Mouse (Mus musculus): ENCODE data around the gene Fbxl18. TPM values are rescaled to one million over a fixed set of nuclear protein-coding genes. Genes with fewer than 3 reads are reported as not detected.
A peak's percentile ranks its signal among the peaks of the same experiment; 100 is the strongest.

Gene Fbxl18
- polyA plus RNA-seq, 1 experiment from 2014 or later = 2.5 TPM

GRCm38 (mm10) chr5:142924336-142924959 is 29.2 kb upstream of the Fbxl18 start:
- 91% methylated on average over 11 of the region's 12 CpGs for WGBS (ENCODE audit: missing documents)
- H3K36me3 ChIP-seq (ENCODE audit: inconsistent target) = no peaks in the 10 kb centered on the region
- no peak overlapping the region for H3K27ac ChIP-seq
- no peak overlapping the region for H3K4me3 ChIP-seq (ENCODE audit: inconsistent target)
- H3K79me2 ChIP-seq (ENCODE audit: inconsistent target) = peaks cover 3% of the 10 kb centered on the region

- H3K79me2 ChIP-seq (ENCODE audit: inconsistent target) = no peaks in the 10 kb centered on the region; the same call in 1 of the 2 replicates
- 100% methylated on average over 2 of the region's 3 CpGs for WGBS (ENCODE audit: missing documents)
- no peaks in the 10 kb centered on the region for H3K36me3 ChIP-seq (ENCODE audit: inconsistent target)
- H3K27ac ChIP-seq = no peak overlapping the region
- no peak overlapping the region for H3K4me3 ChIP-seq (ENCODE audit: inconsistent target)
These were observed 28.6 kb upstream of the Fbxl18 start for GRCm38 (mm10) chr5:142923781-142924180.

GRCm38 (mm10) chr5:142922251-142922650 is 27.0 kb upstream of the Fbxl18 start:
- WGBS (ENCODE audit: missing documents) = 81% methylated on average over 5 of the region's 5 CpGs
- H3K27ac ChIP-seq = no peak overlapping the region
- H3K4me3 ChIP-seq (ENCODE audit: inconsistent target) = no peak overlapping the region
- H3K36me3 ChIP-seq (ENCODE audit: inconsistent target) = no peaks in the 10 kb centered on the region
- no peaks in the 10 kb centered on the region for H3K79me2 ChIP-seq (ENCODE audit: inconsistent target)

- Histone ChIP-seq H3K36me3 (ENCODE audit: inconsistent target) (no peaks in the 10 kb centered on the region), H3K4me3 (ENCODE audit: inconsistent target) (no peak overlapping the region), H3K79me2 (ENCODE audit: inconsistent target) (no peaks in the 10 kb centered on the region), H3K27ac (peak overlapping the region; percentile 84)
- 44% methylated on average over 6 of the region's 6 CpGs for WGBS (ENCODE audit: missing documents)
These were observed 25.8 kb upstream of the Fbxl18 start for GRCm38 (mm10) chr5:142921074-142921459.

- Histone ChIP-seq H3K36me3 (ENCODE audit: inconsistent target) (no peaks in the 10 kb centered on the region), H3K79me2 (ENCODE audit: inconsistent target) (no peaks in the 10 kb centered on the region), H3K4me3 (ENCODE audit: inconsistent target) (no peak overlapping the region), H3K27ac (peak overlapping the region; percentile 84)
- 10% methylated on average over 7 of the region's 8 CpGs for WGBS (ENCODE audit: missing documents)
These were observed 25.3 kb upstream of the Fbxl18 start for GRCm38 (mm10) chr5:142920311-142921073.

- WGBS (ENCODE audit: missing documents) = 98% methylated on average over 7 of the region's 8 CpGs
These were observed 22.2 kb upstream of the Fbxl18 start for GRCm38 (mm10) chr5:142917402-142917801.

GRCm38 (mm10) chr5:142916593-142916992 is 21.4 kb upstream of the Fbxl18 start:
- Histone ChIP-seq H3K27ac (no peak overlapping the region), H3K4me3 (ENCODE audit: inconsistent target) (no peak overlapping the region), H3K79me2 (ENCODE audit: inconsistent target) (peaks cover 2% of the 10 kb centered on the region; the same call in 1 of the 2 replicates), H3K36me3 (ENCODE audit: inconsistent target) (no peaks in the 10 kb centered on the region)
- WGBS (ENCODE audit: missing documents) = 86% methylated on average over 7 of the region's 7 CpGs

More at GRCm38 (mm10) chr5:142917402-142917801, 22.2 kb upstream of the Fbxl18 start:
- Histone ChIP-seq H3K27ac (no peak overlapping the region), H3K79me2 (ENCODE audit: inconsistent target) (no peaks in the 10 kb centered on the region), H3K36me3 (ENCODE audit: inconsistent target) (no peaks in the 10 kb centered on the region), H3K4me3 (ENCODE audit: inconsistent target) (no peak overlapping the region)

- Histone ChIP-seq H3K27ac (no peak overlapping the region), H3K79me2 (ENCODE audit: inconsistent target) (peaks cover 10% of the 10 kb centered on the region; the same call in 1 of the 2 replicates), H3K4me3 (ENCODE audit: inconsistent target) (no peak overlapping the region), H3K36me3 (ENCODE audit: inconsistent target) (no peaks in the 10 kb centered on the region)
- 91% methylated on average over 11 of the region's 11 CpGs for WGBS (ENCODE audit: missing documents)
These were observed 20.0 kb upstream of the Fbxl18 start for GRCm38 (mm10) chr5:142915231-142915630.

- Histone ChIP-seq H3K27ac (no peak overlapping the region), H3K4me3 (ENCODE audit: inconsistent target) (no peak overlapping the region), H3K79me2 (ENCODE audit: inconsistent target) (peaks cover 20% of the 10 kb centered on the region), H3K36me3 (ENCODE audit: inconsistent target) (no peaks in the 10 kb centered on the region)
- WGBS (ENCODE audit: missing documents) = 73% methylated on average over 4 of the region's 4 CpGs
These were observed 17.5 kb upstream of the Fbxl18 start for GRCm38 (mm10) chr5:142912739-142913138.

- no peak overlapping the region for H3K4me3 ChIP-seq (ENCODE audit: inconsistent target)
- H3K36me3 ChIP-seq (ENCODE audit: inconsistent target) = no peaks in the 10 kb centered on the region
- WGBS (ENCODE audit: missing documents) = 94% methylated on average over 3 of the region's 3 CpGs
- peaks cover 24% of the 10 kb centered on the region for H3K79me2 ChIP-seq (ENCODE audit: inconsistent target)
- H3K27ac ChIP-seq = no peak overlapping the region
These were observed 17.1 kb upstream of the Fbxl18 start for GRCm38 (mm10) chr5:142912320-142912719.

- 95% methylated on average over 2 of the region's 2 CpGs for WGBS (ENCODE audit: missing documents)
- H3K27ac ChIP-seq = peak overlapping the region; percentile 100; the same call in 1 of the 2 replicates
- no peaks in the 10 kb centered on the region for H3K36me3 ChIP-seq (ENCODE audit: inconsistent target)
- no peak overlapping the region for H3K4me3 ChIP-seq (ENCODE audit: inconsistent target)
- peaks cover 30% of the 10 kb centered on the region for H3K79me2 ChIP-seq (ENCODE audit: inconsistent target)
These were observed 16.4 kb upstream of the Fbxl18 start for GRCm38 (mm10) chr5:142911629-142912028.

- Histone ChIP-seq H3K4me3 (ENCODE audit: inconsistent target) (peak overlapping the region; percentile 63; the same call in 1 of the 2 replicates), H3K27ac (peak overlapping the region; percentile 100), H3K36me3 (ENCODE audit: inconsistent target) (peaks cover 7% of the 10 kb centered on the region), H3K79me2 (ENCODE audit: inconsistent target) (peaks cover 43% of the 10 kb centered on the region)
- WGBS (ENCODE audit: missing documents) = 34% methylated on average over 8 of the region's 8 CpGs
These were observed 14.5 kb upstream of the Fbxl18 start for GRCm38 (mm10) chr5:142909576-142910278.

- 0% methylated on average over 4 of the region's 5 CpGs for WGBS (ENCODE audit: missing documents)
- H3K4me3 ChIP-seq (ENCODE audit: inconsistent target) = peak overlapping the region; percentile 63
These were observed 13.8 kb upstream of the Fbxl18 start for GRCm38 (mm10) chr5:142908941-142909575.

GRCm38 (mm10) chr5:142907803-142908559 is 12.8 kb upstream of the Fbxl18 start:
- WGBS (ENCODE audit: missing documents) = 46% methylated on average over 5 of the region's 5 CpGs
- peaks cover 60% of the 10 kb centered on the region for H3K79me2 ChIP-seq (ENCODE audit: inconsistent target)
- H3K27ac ChIP-seq = peak overlapping the region; percentile 100
- H3K36me3 ChIP-seq (ENCODE audit: inconsistent target) = peaks cover 19% of the 10 kb centered on the region
- peak overlapping the region; percentile 63 for H3K4me3 ChIP-seq (ENCODE audit: inconsistent target)

More at GRCm38 (mm10) chr5:142908941-142909575, 13.8 kb upstream of the Fbxl18 start:
- peaks cover 13% of the 10 kb centered on the region for H3K36me3 ChIP-seq (ENCODE audit: inconsistent target)
- H3K27ac ChIP-seq = peak overlapping the region; percentile 100
- H3K79me2 ChIP-seq (ENCODE audit: inconsistent target) = peaks cover 49% of the 10 kb centered on the region
